Mouse (Mus musculus): Measurements from ENCODE around the gene Gm17482. TPM values are rescaled to one million over a fixed set of nuclear protein-coding genes. Genes with fewer than 3 reads are reported as not detected.
A peak's percentile ranks its signal among the peaks of the same experiment; 100 is the strongest.
"Not testable (repeated sequence)": the region's sequence is repeated elsewhere in the genome, so short reads cannot be mapped to it uniquely, and the experiment has no call there.

Gm17482 gene
- total RNA-seq, 2 experiments from 2014 or later: not detected

DNA sequence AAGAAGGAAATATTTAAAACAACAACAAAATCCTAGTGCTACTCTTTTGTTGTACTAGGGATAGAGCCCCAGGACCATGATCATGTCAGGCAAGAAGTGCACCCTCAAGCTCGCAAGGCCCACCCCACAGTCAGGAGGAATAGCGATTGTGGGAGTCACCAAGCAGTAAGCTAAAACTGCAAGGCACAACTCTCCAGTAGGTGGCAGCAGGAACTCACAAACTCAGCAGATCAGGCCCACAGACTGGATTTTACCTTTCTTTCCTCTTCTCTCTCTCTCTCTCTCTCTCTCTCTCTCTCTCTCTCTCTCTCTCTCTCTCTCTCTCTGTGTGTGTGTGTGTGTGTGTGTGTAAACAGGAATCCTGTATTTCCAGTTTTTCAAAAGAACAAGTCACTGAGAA is 386 bp downstream of the Gm17482 start:
- intact Hi-C loops (cut with DNase I): loop anchor here (1.0 to 10.0 kb wide), 4 partner anchors 41 to 312 kb away; partner anchors contain the start of gene Syn2
- peak; percentile 76 for TF ChIP-seq CTCF (IDR thresholded peaks at IDR 0.05)
- DNase-seq (ENCODE audit: extremely low spot score in 1 of 2, low spot score in 2 of 2): peak; percentile 76 to 81
- Histone ChIP-seq H3K4me3 (no peak overlapping the region), H3K27ac (no peak overlapping the region)

- Histone ChIP-seq H3K27ac (no peak overlapping the region), H3K4me3 (no peak overlapping the region)
- no peak for TF ChIP-seq CTCF (IDR thresholded peaks at IDR 0.05)
- intact Hi-C loops (cut with DNase I): no loop called here
- DNase-seq (ENCODE audit: extremely low spot score in 1 of 2, low spot score in 2 of 2): no peak
These were observed 3.4 kb downstream of the Gm17482 start for GRCm38 (mm10) chr6:115230557-115230956.

DNA sequence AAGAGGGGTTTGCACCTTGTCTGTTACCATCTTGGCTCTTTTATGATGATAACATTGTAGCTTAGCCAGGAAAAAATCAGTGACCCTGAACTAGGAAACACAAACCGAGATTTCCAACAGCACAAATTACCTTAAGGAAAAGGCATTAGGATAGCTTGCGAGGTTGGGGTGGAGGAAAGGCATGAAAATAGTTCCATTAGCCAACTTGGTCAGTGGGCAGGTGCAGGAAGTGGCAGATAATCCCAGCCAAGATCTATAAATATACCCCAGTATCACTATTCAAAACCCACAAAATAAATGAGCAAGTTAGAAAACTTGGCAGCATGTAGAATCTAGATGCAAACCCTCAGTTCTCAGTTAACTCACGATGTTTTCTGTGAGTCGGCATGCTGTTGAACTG is 4.7 kb downstream of the Gm17482 start:
- Histone ChIP-seq H3K27ac (no peak overlapping the region), H3K4me3 (no peak overlapping the region)
- TF ChIP-seq CTCF (IDR thresholded peaks at IDR 0.05): no peak
- intact Hi-C loops (cut with DNase I): no loop called here
- DNase-seq (ENCODE audit: extremely low spot score in 1 of 2, low spot score in 2 of 2): no peak

DNA sequence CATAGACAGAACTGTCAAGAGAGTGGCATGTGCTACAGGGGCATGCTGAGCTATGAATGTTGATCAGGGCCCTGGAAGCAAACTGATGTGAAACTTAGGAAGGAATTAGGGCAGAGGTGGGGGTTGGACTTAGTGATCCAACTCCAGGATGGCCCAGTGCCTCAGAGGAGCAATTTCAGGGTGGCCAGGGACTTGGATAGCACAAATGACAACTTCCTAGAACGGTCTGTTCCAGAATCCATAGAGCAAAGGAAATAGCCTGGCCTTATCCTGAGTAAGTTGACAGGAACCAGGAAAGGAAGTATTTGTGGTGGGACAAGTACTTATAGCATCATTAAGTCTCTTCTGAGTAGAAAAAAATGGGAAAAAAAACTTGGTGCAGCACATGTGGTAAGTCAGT is 5.4 kb downstream of the Gm17482 start:
- no peak for DNase-seq (ENCODE audit: extremely low spot score in 1 of 2, low spot score in 2 of 2)
- intact Hi-C loops (cut with DNase I): no loop called here
- 0 out of 2 replicates have a peak overlapping the region, but pooled peaks have one; percentile 6 for H3K27ac ChIP-seq
- H3K4me3 ChIP-seq: no peak overlapping the region
- no peak for TF ChIP-seq CTCF (IDR thresholded peaks at IDR 0.05)

DNA sequence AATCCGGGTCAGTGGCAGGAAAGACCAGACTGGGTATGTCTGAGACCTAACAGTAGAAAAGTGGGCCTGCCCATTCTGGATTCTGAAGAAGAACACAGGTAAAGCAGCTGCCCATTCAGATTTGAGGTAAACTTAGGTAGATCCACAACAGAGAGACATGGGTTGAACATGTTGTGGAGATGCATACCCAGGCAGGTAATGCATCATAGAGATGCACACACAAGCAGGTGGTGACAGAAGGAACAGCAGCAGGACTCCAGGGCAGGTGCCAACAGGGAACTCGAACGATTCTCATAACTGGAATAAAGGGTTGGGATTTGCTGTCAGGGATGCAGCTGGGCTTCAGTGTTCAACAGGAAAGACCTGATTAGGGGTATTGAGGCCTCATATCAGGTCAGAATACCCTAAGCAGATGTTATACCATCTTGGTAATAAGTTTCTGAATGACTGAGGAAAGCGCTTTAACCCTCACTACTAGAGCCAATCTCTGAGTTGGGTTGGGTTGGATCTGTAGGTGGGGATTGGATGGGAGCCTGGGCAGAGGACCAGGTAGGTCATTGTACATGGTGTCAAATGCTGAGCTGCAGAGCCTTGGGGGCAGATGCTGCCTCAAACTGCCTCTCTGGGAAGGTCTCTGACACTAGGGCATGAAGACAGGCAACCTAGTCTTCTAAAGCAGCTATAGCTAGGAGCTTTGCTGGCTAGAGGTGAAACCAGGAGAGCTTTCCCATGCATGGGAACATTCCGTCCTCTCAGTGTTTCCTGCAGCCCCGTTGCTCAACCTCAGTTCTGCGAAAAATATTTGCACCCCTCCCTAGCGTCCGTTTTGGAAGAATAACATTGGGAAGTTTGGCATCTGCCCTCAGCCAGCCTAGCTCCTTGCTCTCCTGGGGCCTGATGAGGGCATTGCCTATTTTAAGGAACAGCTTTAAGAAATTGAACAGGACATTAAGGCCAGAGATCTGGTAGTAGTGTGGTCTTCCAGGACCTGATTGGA is 11.2 kb downstream of the Gm17482 start:
- Histone ChIP-seq H3K27ac (peak overlapping the region; percentile 13; the same call in 1 of the 2 replicates), H3K4me3 (no peak overlapping the region)
- peak in 1 of 2 experiments; percentile 4 for DNase-seq (ENCODE audit: extremely low spot score in 1 of 2, low spot score in 2 of 2)
- TF ChIP-seq CTCF (IDR thresholded peaks at IDR 0.05): no peak
- intact Hi-C loops (cut with DNase I): no loop called here

- peak in 1 of 2 experiments; percentile 18 for DNase-seq (ENCODE audit: extremely low spot score in 1 of 2, low spot score in 2 of 2)
- TF ChIP-seq CTCF (IDR thresholded peaks at IDR 0.05): no peak
- Histone ChIP-seq H3K27ac (no peak overlapping the region), H3K4me3 (no peak overlapping the region)
- intact Hi-C loops (cut with DNase I): no loop called here
These were observed 12.2 kb downstream of the Gm17482 start for GRCm38 (mm10) chr6:115239335-115239734.

- H3K27ac ChIP-seq; H3K4me3 ChIP-seq; DNase-seq (ENCODE audit: extremely low spot score in 1 of 2, low spot score in 2 of 2); intact Hi-C loops (cut with DNase I): not testable (repeated sequence)
These were observed 13.3 kb downstream of the Gm17482 start for GRCm38 (mm10) chr6:115240431-115240830.

DNA sequence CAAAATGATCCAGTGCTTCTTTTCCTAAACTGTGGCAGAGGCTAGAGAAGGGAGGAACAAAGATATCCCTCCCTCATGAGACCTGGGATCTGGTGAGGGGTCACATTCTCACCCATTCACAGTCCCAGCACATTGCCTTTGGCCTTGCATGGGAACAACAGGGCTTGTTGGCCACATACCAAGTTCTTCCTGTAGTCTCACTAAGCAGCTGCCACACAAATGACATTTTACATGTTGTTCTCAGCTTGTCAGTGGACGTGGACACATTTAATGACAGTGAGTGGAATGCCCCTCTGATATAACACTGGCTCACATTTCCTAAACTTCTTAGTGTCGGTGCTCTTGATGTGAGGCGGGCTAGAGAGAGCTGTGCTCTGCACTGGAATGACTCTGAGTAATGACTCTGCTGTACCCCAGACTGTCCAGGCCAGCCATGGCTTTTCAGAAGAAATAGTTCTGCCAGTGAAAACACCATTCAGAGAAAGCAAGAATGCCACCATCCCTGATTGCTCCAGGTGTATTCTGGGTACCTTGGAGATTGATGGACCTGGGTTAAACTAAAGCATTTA is 14.1 kb downstream of the Gm17482 start:
- H3K27ac ChIP-seq: no peak overlapping the region
- intact Hi-C loops (cut with DNase I): no loop called here
- no peak for TF ChIP-seq CTCF (IDR thresholded peaks at IDR 0.05)
- DNase-seq (ENCODE audit: extremely low spot score in 1 of 2, low spot score in 2 of 2): peak in 1 of 2 experiments; percentile 8
- no peak overlapping the region for H3K4me3 ChIP-seq

DNA sequence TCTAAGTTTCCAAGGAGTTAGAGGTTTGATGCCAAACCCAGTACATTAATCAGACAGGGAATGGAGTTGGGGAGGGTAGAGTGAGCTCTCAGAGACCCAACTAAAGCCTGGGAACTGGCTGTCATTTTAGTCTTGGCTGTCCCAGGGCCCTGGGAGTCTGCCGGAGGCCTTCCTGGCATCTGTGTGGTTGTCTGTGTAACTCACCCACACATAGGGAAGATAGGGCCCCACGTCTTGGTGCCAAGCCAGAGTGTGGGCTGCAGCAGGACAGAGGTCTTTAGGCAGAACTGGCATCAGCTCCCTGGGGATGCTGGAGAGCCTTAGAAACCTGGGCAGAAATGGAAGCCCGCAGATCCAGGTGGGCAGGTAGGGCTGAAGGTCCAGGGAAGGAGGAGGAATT is 14.8 kb downstream of the Gm17482 start:
- DNase-seq (ENCODE audit: extremely low spot score in 1 of 2, low spot score in 2 of 2): no peak
- no peak for TF ChIP-seq CTCF (IDR thresholded peaks at IDR 0.05)
- Histone ChIP-seq H3K4me3 (no peak overlapping the region), H3K27ac (no peak overlapping the region)
- intact Hi-C loops (cut with DNase I): no loop called here

DNA sequence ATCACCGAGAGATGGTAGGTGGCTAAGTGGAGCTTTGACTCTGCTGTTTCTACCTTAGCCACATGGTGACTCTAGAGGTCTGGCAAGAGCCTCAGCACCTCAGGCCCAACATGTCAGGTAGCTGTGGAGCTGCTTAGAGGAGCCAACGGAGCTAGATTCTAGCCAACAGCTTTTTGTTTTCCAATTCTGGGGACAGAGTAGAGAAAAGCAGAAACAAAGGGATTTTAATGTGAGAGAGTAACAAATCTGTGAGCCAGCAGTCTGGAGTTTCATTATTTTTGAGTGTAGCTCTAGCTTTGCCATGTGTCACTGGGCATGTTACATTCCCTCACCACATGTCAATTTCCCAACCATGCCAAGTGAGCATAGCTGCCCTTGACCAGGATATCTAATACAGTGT is 17.1 kb downstream of the Gm17482 start:
- no peak for TF ChIP-seq CTCF (IDR thresholded peaks at IDR 0.05)
- intact Hi-C loops (cut with DNase I): no loop called here

GRCm38 (mm10) chr6:115245500-115246058 is 18.4 kb downstream of the Gm17482 start:
- H3K27ac ChIP-seq: no peak overlapping the region
- no peak overlapping the region for H3K4me3 ChIP-seq
- no peak for TF ChIP-seq CTCF (IDR thresholded peaks at IDR 0.05)
- DNase-seq (ENCODE audit: extremely low spot score in 1 of 2, low spot score in 2 of 2): no peak
- intact Hi-C loops (cut with DNase I): no loop called here

More for the DNA sequence above, 17.1 kb downstream of the Gm17482 start:
- no peak overlapping the region for H3K27ac ChIP-seq
- DNase-seq (ENCODE audit: extremely low spot score in 1 of 2, low spot score in 2 of 2): no peak
- H3K4me3 ChIP-seq: no peak overlapping the region

DNA sequence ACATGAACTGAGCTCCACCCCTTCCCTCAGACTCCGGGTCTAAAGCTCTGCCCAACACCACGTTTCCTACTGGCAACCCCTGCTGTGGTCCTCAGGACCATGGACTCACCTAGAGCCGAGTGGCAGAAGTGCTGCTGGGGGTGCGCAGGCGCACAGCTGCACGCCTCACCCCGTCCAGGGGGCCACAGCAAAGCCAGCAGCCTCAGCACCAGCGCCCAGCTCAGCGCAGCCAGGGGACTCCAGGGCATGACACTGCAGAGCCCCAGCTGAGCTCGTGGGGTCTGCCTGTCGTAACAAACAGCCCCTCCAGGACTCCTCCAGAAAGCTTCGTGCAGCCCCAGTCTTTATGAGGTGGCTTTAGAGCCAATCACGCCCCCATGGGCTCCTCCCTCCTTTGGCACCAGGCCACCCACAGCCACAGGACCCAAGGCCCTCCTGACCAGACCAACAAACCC is 24.4 kb downstream of the Gm17482 start:
- Histone ChIP-seq H3K4me3 (peak overlapping the region; percentile 21), H3K27ac (peak overlapping the region; percentile 75)
- no peak for DNase-seq (ENCODE audit: extremely low spot score in 1 of 2, low spot score in 2 of 2)
- no peak for TF ChIP-seq CTCF (IDR thresholded peaks at IDR 0.05)
- intact Hi-C loops (cut with DNase I): no loop called here

Measured in left cerebral cortex, adult 2 months (tissue).